Comparison of ENCODE assay signal across 10 mouse cellular contexts in the genomic region with DNA sequence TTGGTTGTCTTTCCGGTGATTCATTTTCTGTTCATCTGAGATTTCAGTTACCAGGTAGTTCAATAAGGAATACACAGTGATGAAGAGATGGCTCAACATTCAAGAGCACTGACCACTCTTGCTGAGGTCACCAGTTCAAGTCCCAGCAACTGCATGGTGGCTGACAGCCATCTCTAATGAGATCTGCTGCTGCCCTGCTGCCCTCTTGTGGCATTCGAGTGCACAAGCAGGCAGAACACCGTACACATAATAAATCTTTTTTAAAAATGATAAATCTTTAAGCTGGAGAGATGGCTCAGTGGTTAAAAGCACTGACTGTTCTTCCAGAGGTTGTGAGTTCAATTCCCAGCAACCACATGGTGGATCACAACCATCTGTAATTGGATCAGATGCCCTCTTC. TPM values are rescaled to one million over a fixed set of nuclear protein-coding genes. Genes with fewer than 3 reads are reported as not detected.
A peak's percentile ranks its signal among the peaks of the same experiment; 100 is the strongest.
DNase-seq lines count a peak whose midpoint lies in the region; ATAC-seq and TF ChIP-seq lines count a peak whose summit lies in the region.
"Had no signal": no experiment of that assay in that cellular context is flagged by ENCODE, and none has a peak within 500 bp of the region (broad histone marks: within the 10 kb centered on the region; RNA-seq: fewer than 3 reads in every experiment).

No protein-coding gene starts in this region.

- no peaks in the 10 kb centered on the region for H3K4me1 ChIP-seq in lung, adult 2 months (ENCODE audit: control insufficient read depth, insufficient read depth, low read length)
- no peaks in the 10 kb centered on the region for H3K4me1 ChIP-seq in forebrain, embryonic 16.5 days (replicated peaks; ENCODE audit: control insufficient read depth, insufficient read depth, low read length)
- H3K4me1 ChIP-seq in midbrain, embryonic 14.5 days (ENCODE audit: control insufficient read depth, insufficient read depth, low read length): no peaks in the 10 kb centered on the region

- TF ChIP-seq POLR2A in brain, embryonic 14.5 days (IDR thresholded peaks at IDR 0.05; ENCODE audit: borderline replicate concordance, extremely low read depth, insufficient read depth, insufficient read length, poor library complexity, severe bottlenecking): no peak
- no peak for TF ChIP-seq POLR2A in lung, adult 2 months (IDR thresholded peaks at IDR 0.05; ENCODE audit: borderline replicate concordance, extremely low read depth, low read depth, low read length)

- H3K36me3 ChIP-seq in forebrain, embryonic 16.5 days (ENCODE audit: control insufficient read depth, insufficient read depth): no peaks in the 10 kb centered on the region
- H3K36me3 ChIP-seq in midbrain, embryonic 14.5 days (ENCODE audit: control insufficient read depth, insufficient read depth, low read length): no peaks in the 10 kb centered on the region
- H3K36me3 ChIP-seq: neural tube, embryonic 13.5 days had no signal

- H3K27me3 ChIP-seq in forebrain, embryonic 16.5 days (replicated peaks; ENCODE audit: control insufficient read depth, insufficient read depth, low read length): no peaks in the 10 kb centered on the region
- no peaks in the 10 kb centered on the region for H3K27me3 ChIP-seq in midbrain, embryonic 14.5 days (ENCODE audit: control insufficient read depth, insufficient read depth, low read length)
- H3K27me3 ChIP-seq: neural tube, embryonic 13.5 days had no signal

- no peaks in the 10 kb centered on the region for H3K9me3 ChIP-seq in forebrain, embryonic 16.5 days (ENCODE audit: control insufficient read depth, low read length)
- H3K9me3 ChIP-seq in midbrain, embryonic 14.5 days (ENCODE audit: control insufficient read depth, low read length): no peaks in the 10 kb centered on the region
- H3K9me3 ChIP-seq: neural tube, embryonic 13.5 days had no signal

- peak; percentile 48; the same call in 1 of the 2 replicates for TF ChIP-seq CTCF in brain, embryonic 14.5 days (IDR thresholded peaks at IDR 0.05; ENCODE audit: borderline replicate concordance, extremely low read depth, insufficient read depth, insufficient read length)
- peak; percentile 80 for TF ChIP-seq CTCF in lung, adult 2 months (IDR thresholded peaks at IDR 0.05; ENCODE audit: insufficient read depth, low read length)

- WGBS in lung, adult 2 months: 42% methylated on average over 3 of the region's 3 CpGs
- 56% methylated on average over 3 of the region's 3 CpGs for WGBS in forebrain, embryonic 16.5 days
- 61% methylated on average over 3 of the region's 3 CpGs for WGBS in midbrain, embryonic 14.5 days

- no peak overlapping the region for H3K27ac ChIP-seq in forebrain, embryonic 16.5 days (ENCODE audit: low read length)
- H3K27ac ChIP-seq in midbrain, embryonic 14.5 days (replicated peaks; ENCODE audit: low read depth, low read length): no peak overlapping the region
- H3K27ac ChIP-seq: neural tube, embryonic 13.5 days had no signal

- no peak for ATAC-seq in forebrain, embryonic 16.5 days
- no peak for ATAC-seq in midbrain, embryonic 14.5 days (ENCODE audit: low FRiP score, low TSS enrichment)

- peak; percentile 14 to 35 for DNase-seq in heart, adult 18-20 months
- DNase-seq in heart, adult 8-10 months (ENCODE audit: low spot score): no peak
- DNase-seq in CD4-positive, CD25-positive, alpha-beta regulatory T cell, adult 2 months (ENCODE audit: low read depth, low spot score): peak; percentile 73
- DNase-seq in brain, embryonic 14.5 days (ENCODE audit: low read depth): peak; percentile 7
- peak; percentile 19 for DNase-seq in lung, adult 2 months
- DNase-seq in thymus, postnatal 14 days: peak; percentile 43
- DNase-seq in midbrain, embryonic 14.5 days: no peak

- H3K4me3 ChIP-seq in lung, adult 2 months (replicated peaks; ENCODE audit: extremely low read depth, low read depth, low read length): no peak overlapping the region
- no peak overlapping the region for H3K4me3 ChIP-seq in forebrain, embryonic 16.5 days (replicated peaks; ENCODE audit: low read length)
- H3K4me3 ChIP-seq in midbrain, embryonic 14.5 days (replicated peaks; ENCODE audit: low read depth, low read length): no peak overlapping the region
- H3K4me3 ChIP-seq: neural tube, embryonic 13.5 days had no signal

- no peak overlapping the region for H3K4me2 ChIP-seq in forebrain, embryonic 16.5 days (ENCODE audit: low read length)
- no peak overlapping the region for H3K4me2 ChIP-seq in midbrain, embryonic 14.5 days (ENCODE audit: low read length)
- H3K4me2 ChIP-seq: neural tube, embryonic 13.5 days had no signal

- no peak overlapping the region for H3K9ac ChIP-seq in forebrain, embryonic 16.5 days (replicated peaks; ENCODE audit: low read depth, low read length)
- H3K9ac ChIP-seq in midbrain, embryonic 14.5 days (replicated peaks; ENCODE audit: low read length): no peak overlapping the region
- H3K9ac ChIP-seq: neural tube, embryonic 13.5 days had no signal

RNA-seq across cellular contexts. Expression of gene Mfap1b, which starts 6.6 kb away (rescaled TPM):
- total RNA-seq in heart, adult 18-20 months (2021): 10 to 100 TPM; 29.3 to 31.7 TPM
- total RNA-seq in heart, adult 8-10 months (2022): 10 to 100 TPM; 28.3 to 37.4 (median 32.5) TPM
- polyA plus RNA-seq in brain, embryonic 14.5 days (2012; rRNA removed): 17.2 and 28.0 TPM in 2 replicates
- polyA plus RNA-seq in lung, adult 2 months (2012; rRNA removed): 3.3 and 5.1 TPM in 2 replicates
- polyA plus RNA-seq in forebrain, embryonic 16.5 days (2015; fragmentation: Nextera tagmentation; extraction: Ambion mirVana): 78.6 and 82.6 TPM in 2 replicates
- 74.5 and 75.5 TPM in 2 replicates for polyA plus RNA-seq in midbrain, embryonic 14.5 days (2014; fragmentation: Nextera tagmentation; extraction: Ambion mirVana)

RNA-seq across cellular contexts. Expression of gene Serinc4, which starts 23.9 kb away (rescaled TPM):
- not detected for total RNA-seq in heart, adult 18-20 months (2021)
- under 1 TPM in 2 of 4 experiments, not detected in 2; 0.13 to 0.17 TPM for total RNA-seq in heart, adult 8-10 months (2022)
- polyA plus RNA-seq in brain, embryonic 14.5 days (2012; rRNA removed): 4.8 and 7.9 TPM in 2 replicates
- polyA plus RNA-seq in lung, adult 2 months (2012; rRNA removed): 0.40 and 0.66 TPM in 2 replicates
- 1.6 and 1.7 TPM in 2 replicates for polyA plus RNA-seq in forebrain, embryonic 16.5 days (2015; fragmentation: Nextera tagmentation; extraction: Ambion mirVana)
- polyA plus RNA-seq in midbrain, embryonic 14.5 days (2014; fragmentation: Nextera tagmentation; extraction: Ambion mirVana): 1.8 TPM in 2 replicates
- total RNA-seq: heart, postnatal 36 days had no signal

RNA-seq across cellular contexts. Expression of gene Mfap1a, which starts 26.0 kb away (rescaled TPM):
- 10 to 100 TPM; 31.7 to 39.0 TPM for total RNA-seq in heart, adult 18-20 months (2021)
- 10 to 100 TPM; 29.5 to 36.4 (median 32.8) TPM for total RNA-seq in heart, adult 8-10 months (2022)
- 10.8 and 18.4 TPM in 2 replicates for polyA plus RNA-seq in brain, embryonic 14.5 days (2012; rRNA removed)
- 3.0 and 4.9 TPM in 2 replicates for polyA plus RNA-seq in lung, adult 2 months (2012; rRNA removed)
- polyA plus RNA-seq in forebrain, embryonic 16.5 days (2015; fragmentation: Nextera tagmentation; extraction: Ambion mirVana): 34.0 and 35.2 TPM in 2 replicates
- 26.7 and 31.4 TPM in 2 replicates for polyA plus RNA-seq in midbrain, embryonic 14.5 days (2014; fragmentation: Nextera tagmentation; extraction: Ambion mirVana)

RNA-seq across cellular contexts. Expression of gene Wdr76, which starts 26.0 kb away (rescaled TPM):
- 1 to 10 TPM; 2.9 to 3.5 TPM for total RNA-seq in heart, adult 18-20 months (2021)
- 1 to 10 TPM; 2.1 to 3.2 (median 3.0) TPM for total RNA-seq in heart, adult 8-10 months (2022)
- polyA plus RNA-seq in brain, embryonic 14.5 days (2012; rRNA removed): 7.7 and 10.6 TPM in 2 replicates
- 1.3 and 3.0 TPM in 2 replicates for polyA plus RNA-seq in lung, adult 2 months (2012; rRNA removed)
- polyA plus RNA-seq in forebrain, embryonic 16.5 days (2015; fragmentation: Nextera tagmentation; extraction: Ambion mirVana): 5.5 and 6.5 TPM in 2 replicates
- polyA plus RNA-seq in midbrain, embryonic 14.5 days (2014; fragmentation: Nextera tagmentation; extraction: Ambion mirVana): 3.6 and 5.4 TPM in 2 replicates

RNA-seq across cellular contexts. Expression of gene Hypk, which starts 27.4 kb away (rescaled TPM):
- total RNA-seq in heart, adult 18-20 months (2021): 10 to 100 TPM; 17.8 to 23.7 TPM
- 10 to 100 TPM; 18.2 to 25.0 (median 22.6) TPM for total RNA-seq in heart, adult 8-10 months (2022)
- 31.6 and 32.1 TPM in 2 replicates for polyA plus RNA-seq in brain, embryonic 14.5 days (2012; rRNA removed)
- 6.8 and 10.1 TPM in 2 replicates for polyA plus RNA-seq in lung, adult 2 months (2012; rRNA removed)
- 105 and 108 TPM in 2 replicates for polyA plus RNA-seq in forebrain, embryonic 16.5 days (2015; fragmentation: Nextera tagmentation; extraction: Ambion mirVana)
- 92.4 and 102 TPM in 2 replicates for polyA plus RNA-seq in midbrain, embryonic 14.5 days (2014; fragmentation: Nextera tagmentation; extraction: Ambion mirVana)

Comparison
In these comparisons a context has a peak if more than half of its experiments do, and no peak if none do; other contexts are left out.
1. DNase-seq: peak in heart, adult 18-20 months (2 of 2), CD4-positive, CD25-positive, alpha-beta regulatory T cell, adult 2 months (single experiment), brain, embryonic 14.5 days (single experiment), lung, adult 2 months (single experiment) and thymus, postnatal 14 days (single experiment); none in heart, adult 8-10 months (single experiment) and midbrain, embryonic 14.5 days (single experiment).